Mouse (Mus musculus) stomach, postnatal 0 days (tissue): ENCODE results near the gene Retreg1.

Source experiments
- CTCF ChIP-seq: IDR thresholded peaks from 2 replicates; pipeline ENCODE4 v1.5.1; 2016; ENCODE audit warnings: antibody characterized with exemption, low read depth, mild to moderate bottlenecking, moderate library complexity
- EP300 ChIP-seq: optimal IDR thresholded peaks from 2 replicates; pipeline ENCODE3; 2016; ENCODE audit warnings: antibody characterized with exemption

DNA sequence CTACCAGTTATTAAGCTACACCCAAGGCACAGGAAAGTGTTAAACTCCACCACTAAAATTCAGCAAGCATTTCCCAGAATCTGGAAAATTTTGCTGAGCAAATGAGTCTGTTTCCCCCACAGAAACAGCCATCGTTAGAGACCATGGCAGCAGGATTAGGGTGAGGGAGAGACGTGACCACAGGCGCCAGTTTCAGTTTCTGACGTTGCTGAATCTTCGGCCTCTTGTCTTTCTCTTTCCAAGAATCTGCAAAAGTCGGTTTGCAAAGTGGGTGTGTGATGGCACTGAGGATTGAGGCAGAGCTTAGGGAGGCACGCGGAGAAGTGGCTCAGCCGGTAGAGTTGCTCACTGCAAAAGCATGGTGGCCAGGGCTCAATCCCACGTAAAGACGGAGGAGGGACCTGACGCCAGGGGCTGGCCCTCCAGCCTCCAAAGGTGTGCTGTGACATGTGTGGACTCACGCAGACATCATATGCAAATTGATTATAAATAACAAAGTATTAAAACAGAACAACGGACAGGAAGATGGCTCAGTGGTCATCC is 41.5 kb downstream of the Retreg1 start:
- TF ChIP-seq CTCF (no peak), EP300 (no peak)
